Mouse (Mus musculus): Measurements from ENCODE around the gene Mrps17.
A peak's percentile ranks its signal among the peaks of the same experiment; 100 is the strongest.

Mrps17 gene

GRCm38 (mm10) chr5:129742903-129743488 lies 27.7 kb downstream of the Mrps17 start:
- DNase-seq = no peak

DNA sequence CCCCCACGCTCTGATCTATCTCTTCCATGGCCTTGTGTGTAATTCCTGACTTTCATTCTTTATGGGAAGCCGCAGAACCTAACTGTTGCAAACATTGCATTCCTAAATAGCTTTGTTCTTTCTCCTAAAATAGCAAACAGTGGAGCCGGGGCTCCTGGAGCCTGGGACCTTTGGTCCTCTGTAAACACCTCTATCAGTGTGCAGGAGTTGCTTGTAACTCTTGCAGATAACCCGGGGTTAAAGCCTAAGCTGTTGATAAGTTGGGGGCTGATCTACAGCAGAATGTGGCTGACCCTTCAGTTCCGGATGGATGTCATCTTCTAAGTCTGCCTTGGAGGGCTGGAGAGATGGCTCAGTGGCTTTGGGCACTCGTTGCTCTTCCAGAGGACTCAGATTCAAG lies 28.8 kb downstream of the Mrps17 start:
- DNase-seq = no peak

DNA sequence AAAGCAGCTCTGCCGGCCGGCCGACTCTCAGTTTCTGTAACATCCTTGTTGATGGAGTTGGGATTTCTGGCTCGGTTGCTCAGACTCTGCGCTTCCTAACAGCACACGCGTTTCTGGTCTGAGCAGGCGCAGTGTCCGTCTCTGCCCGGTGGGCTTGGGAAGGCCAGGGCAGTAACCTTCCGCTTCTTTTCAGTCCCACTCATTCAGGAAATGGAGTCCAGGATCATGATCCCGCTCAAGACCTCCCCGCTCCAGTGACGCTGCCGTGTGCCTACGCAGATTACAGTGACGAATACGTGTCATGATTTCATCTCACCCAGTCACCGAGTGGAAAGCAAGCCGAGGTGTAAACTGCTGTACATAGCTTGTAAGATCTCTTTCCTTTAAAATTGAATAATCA lies 41.6 kb downstream of the Mrps17 start:
- no peak for DNase-seq

- peak; percentile 82 for DNase-seq
Measured at GRCm38 (mm10) chr5:129759929-129760480, 44.7 kb downstream of the Mrps17 start.

DNA sequence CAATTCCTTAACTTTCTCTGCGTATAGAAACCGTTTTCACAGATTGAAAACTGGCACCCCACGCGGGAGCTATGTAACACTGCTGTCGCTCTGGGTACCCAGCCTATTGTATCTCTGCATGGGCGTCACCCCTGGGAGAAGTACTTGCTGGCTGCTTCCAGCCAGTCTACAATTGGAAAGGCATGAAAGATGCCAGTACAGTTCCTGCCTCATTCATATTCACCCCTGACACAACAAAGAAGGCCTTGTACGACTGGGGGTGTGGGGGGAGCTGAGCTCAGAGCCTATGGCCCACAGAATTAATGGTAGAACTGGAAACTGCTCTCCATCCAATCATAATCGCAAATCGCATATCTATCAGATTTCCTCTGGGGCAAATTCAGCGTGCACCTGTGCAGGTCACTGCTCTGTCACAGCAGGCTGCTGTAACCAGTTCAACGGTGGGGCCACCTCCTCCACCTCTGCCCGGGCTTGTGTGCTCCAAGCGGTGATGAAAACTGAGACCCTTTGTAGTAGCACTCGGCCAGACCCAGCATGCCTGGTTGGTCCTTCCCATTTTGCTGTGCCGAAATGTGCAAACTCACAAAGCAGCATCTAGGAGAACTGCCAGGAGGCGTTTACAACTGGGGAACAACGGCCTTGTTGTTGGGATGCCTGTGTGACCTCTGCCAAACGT lies 46.7 kb downstream of the Mrps17 start:
- DNase-seq = no peak

- peak; percentile 84 for DNase-seq
Measured at GRCm38 (mm10) chr5:129770443-129771355, 55.4 kb downstream of the Mrps17 start.
